Mouse (Mus musculus) liver, embryonic 13.5 days (tissue): ENCODE data around the gene Agap1. TPM values are rescaled to one million over a fixed set of nuclear protein-coding genes. Genes with fewer than 3 reads are reported as not detected.
A peak's percentile ranks its signal among the peaks of the same experiment; 100 is the strongest.

Source experiments
- ATAC-seq: fragments of 200-750 bp; cut with Nextera tagmentation; 2 replicates; pipeline ENCODE4 v1.8.0; 2017; ENCODE audit warnings: low read depth, mild to moderate bottlenecking, moderate number of reproducible peaks, moderate library complexity
- DNase-seq: peaks from one replicate; pipeline ENCODE4 v3.0.0; 2022
- H3K27ac ChIP-seq: fragments of 300-500 bp; sonication (generic); 2 replicates; pipeline ENCODE4 v1.5.1; 2015; ENCODE audit warnings: moderate library complexity, mild to moderate bottlenecking, inconsistent platforms
- H3K27me3 ChIP-seq: fragments of 300-500 bp; sonication (generic); 2 replicates; pipeline ENCODE4 v1.6.1; 2015; ENCODE audit warnings: mild to moderate bottlenecking, inconsistent platforms
- H3K36me3 ChIP-seq: fragments of 300-500 bp; sonication (generic); 2 replicates; pipeline ENCODE4 v1.6.1; 2015; ENCODE audit warnings: mild to moderate bottlenecking, inconsistent platforms
- H3K4me1 ChIP-seq: fragments of 300-500 bp; sonication (generic); replicated peaks from 2 replicates; pipeline ENCODE4 v1.6.1; 2015; ENCODE audit warnings: inconsistent platforms
- H3K4me2 ChIP-seq: fragments of 300-500 bp; sonication (generic); 2 replicates; pipeline ENCODE4 v1.6.1; 2015; ENCODE audit warnings: inconsistent platforms, mild to moderate bottlenecking, moderate library complexity
- H3K4me3 ChIP-seq: fragments of 300-500 bp; sonication (generic); replicated peaks from 2 replicates; pipeline ENCODE4 v1.5.1; 2015; ENCODE audit warnings: mild to moderate bottlenecking, inconsistent platforms
- H3K9ac ChIP-seq: fragments of 300-500 bp; sonication (generic); 2 replicates; pipeline ENCODE4 v1.6.1; 2015; ENCODE audit warnings: mild to moderate bottlenecking, inconsistent platforms
- H3K9me3 ChIP-seq: fragments of 300-500 bp; sonication (generic); replicated peaks from 2 replicates; pipeline ENCODE4 v1.6.1; 2016; ENCODE audit warnings: inconsistent platforms
- WGBS: fragments of 180-500 bp; shearing (Covaris S2); methylation state at CpG from one replicate; pipeline ENCODE4 v1.1.7; 2015; ENCODE audit not compliant: insufficient replicate concordance; 5-methylcytosine and 5-hydroxymethylcytosine counted together
- polyA plus RNA-seq: library from polyadenylated mRNA; unstranded; fragments of >200 nt; fragmentation: Nextera tagmentation; extraction: Ambion mirVana; gene quantifications from 2 replicates; pipeline ENCODE4 v1.2.1, GENCODE M21; 2015

Gene Agap1
- polyA plus RNA-seq, 1 experiment from 2014 or later, result 1.2 TPM

DNA sequence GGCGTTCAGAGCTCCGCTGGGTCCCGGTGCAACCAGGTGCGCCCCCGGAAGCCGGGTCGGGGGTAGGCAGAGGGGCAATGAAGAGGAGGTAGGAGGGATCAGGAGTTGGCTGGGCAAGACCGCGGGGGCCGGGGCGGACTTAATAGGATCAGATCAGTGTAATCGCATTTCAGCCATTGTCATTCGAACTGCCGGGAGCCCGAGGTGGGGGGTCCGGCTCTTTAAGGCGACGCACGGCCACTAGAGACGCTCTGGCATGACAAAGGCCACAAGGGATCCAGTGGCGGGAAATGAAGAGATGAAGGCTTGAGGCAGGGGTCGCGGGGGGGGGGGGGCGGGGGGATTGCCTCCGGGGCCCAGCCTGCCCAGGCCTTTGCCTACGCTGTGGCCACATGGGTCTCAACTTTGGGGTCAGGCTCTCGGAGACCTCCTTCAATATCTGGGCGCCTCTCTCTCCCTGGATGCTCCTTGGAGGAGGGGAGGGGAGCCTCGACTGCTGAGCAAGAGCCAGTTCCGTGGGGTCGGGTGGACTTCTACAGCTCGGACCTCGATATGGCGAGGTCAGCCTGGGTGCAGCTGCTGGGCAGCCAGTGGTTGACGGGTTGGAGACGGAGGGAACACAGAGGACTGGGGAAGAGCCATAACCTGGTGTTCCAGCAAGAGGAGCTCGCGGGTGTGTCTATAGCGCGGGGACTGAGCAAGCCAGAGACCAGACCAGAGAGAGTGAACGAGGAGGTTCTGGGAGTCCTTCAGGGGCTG, 468.5 kb downstream of the Agap1 start:
- Histone ChIP-seq H3K4me1 (peaks cover 10% of the 10 kb centered on the region; the same call in 1 of the 2 replicates), H3K4me2 (peak overlapping the region; percentile 38), H3K27me3 (peaks cover 85% of the 10 kb centered on the region), H3K4me3 (no peak overlapping the region), H3K27ac (no peak overlapping the region), H3K36me3 (no peaks in the 10 kb centered on the region), H3K9ac (no peak overlapping the region), H3K9me3 (no peaks in the 10 kb centered on the region)
- ATAC-seq, result no peak
- WGBS, result 3% methylated on average over 36 of the region's 41 CpGs
- DNase-seq, result no peak

- Histone ChIP-seq H3K9me3 (no peaks in the 10 kb centered on the region), H3K27ac (no peak overlapping the region), H3K9ac (no peak overlapping the region), H3K4me2 (0 out of 2 replicates have a peak overlapping the region, but pooled peaks have one; percentile 38), H3K36me3 (no peaks in the 10 kb centered on the region), H3K4me3 (no peak overlapping the region), H3K27me3 (peaks cover 89% of the 10 kb centered on the region), H3K4me1 (peaks cover 10% of the 10 kb centered on the region; the same call in 1 of the 2 replicates)
- WGBS, result 16% methylated on average over 14 of the region's 14 CpGs
- DNase-seq (no peak), ATAC-seq (no peak)
Measured at GRCm38 (mm10) chr1:89923642-89924020, 469.0 kb downstream of the Agap1 start.

DNA sequence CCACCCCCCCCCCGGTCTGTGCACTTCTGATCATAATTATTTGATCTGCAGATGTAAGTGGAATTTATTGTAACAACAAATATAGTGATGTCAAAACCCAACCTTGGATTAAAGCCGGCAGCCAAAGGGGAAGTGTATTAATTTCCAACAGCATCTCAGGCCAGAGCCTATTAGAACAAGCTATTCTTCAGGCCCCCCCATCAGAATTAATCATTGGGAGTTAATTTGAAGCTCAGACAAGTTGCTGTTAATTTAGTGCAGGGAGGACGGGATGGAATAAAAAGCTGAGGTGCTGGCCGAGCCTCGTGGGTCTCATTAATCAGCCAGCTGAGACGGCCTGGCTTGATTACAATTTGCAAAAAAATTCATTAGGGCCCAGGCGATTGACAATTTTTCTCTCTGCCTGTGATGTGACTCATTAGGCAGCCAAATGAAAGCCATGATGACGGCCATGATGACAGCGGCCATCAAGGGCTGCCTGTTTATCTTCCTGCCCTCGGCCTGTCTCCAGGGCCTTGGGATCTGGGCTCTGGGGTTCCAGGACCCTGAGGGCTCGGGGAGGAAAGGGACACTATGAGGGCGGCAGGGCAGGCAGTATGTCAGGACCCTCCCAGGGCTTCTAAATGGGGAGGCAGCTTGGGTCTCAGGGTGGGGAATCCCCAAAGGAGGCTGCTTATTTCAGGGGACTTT, 471.0 kb downstream of the Agap1 start:
- H3K4me2 ChIP-seq, result no peak overlapping the region
- no peak overlapping the region for H3K4me3 ChIP-seq
- no peak overlapping the region for H3K9ac ChIP-seq
- no peaks in the 10 kb centered on the region for H3K9me3 ChIP-seq
- no peak overlapping the region for H3K27ac ChIP-seq
- peaks cover 18% of the 10 kb centered on the region for H3K4me1 ChIP-seq
- H3K27me3 ChIP-seq, result peaks cover 100% of the 10 kb centered on the region
- no peak for DNase-seq
- no peak for ATAC-seq
- no peaks in the 10 kb centered on the region for H3K36me3 ChIP-seq
- WGBS, result 55% methylated on average over 12 of the region's 12 CpGs

GRCm38 (mm10) chr1:89926583-89927060, 472.0 kb downstream of the Agap1 start:
- Histone ChIP-seq H3K9ac (no peak overlapping the region), H3K27ac (no peak overlapping the region), H3K4me3 (peak overlapping the region; percentile 35), H3K27me3 (peaks cover 100% of the 10 kb centered on the region), H3K4me2 (peak overlapping the region; percentile 56), H3K4me1 (peaks cover 28% of the 10 kb centered on the region), H3K36me3 (no peaks in the 10 kb centered on the region), H3K9me3 (no peaks in the 10 kb centered on the region)
- WGBS, result 33% methylated on average over 9 of the region's 9 CpGs
- no peak for DNase-seq
- no peak for ATAC-seq

GRCm38 (mm10) chr1:89927061-89927661, 472.6 kb downstream of the Agap1 start:
- ATAC-seq (no peak), DNase-seq (no peak)
- Histone ChIP-seq H3K36me3 (no peaks in the 10 kb centered on the region), H3K9ac (no peak overlapping the region), H3K9me3 (no peaks in the 10 kb centered on the region), H3K27ac (no peak overlapping the region), H3K4me2 (peak overlapping the region; percentile 56), H3K4me3 (peak overlapping the region; percentile 35), H3K4me1 (peaks cover 28% of the 10 kb centered on the region), H3K27me3 (peaks cover 100% of the 10 kb centered on the region)
- 1% methylated on average over 36 of the region's 36 CpGs for WGBS

- DNase-seq (no peak), ATAC-seq (no peak)
- H3K4me3 ChIP-seq, result peak overlapping the region; percentile 14
- no peak overlapping the region for H3K9ac ChIP-seq
- 19% methylated on average over 25 of the region's 25 CpGs for WGBS
- H3K9me3 ChIP-seq, result no peaks in the 10 kb centered on the region
- peaks cover 25% of the 10 kb centered on the region for H3K4me1 ChIP-seq
- H3K27ac ChIP-seq, result no peak overlapping the region
- H3K4me2 ChIP-seq, result peak overlapping the region; percentile 9; the same call in 1 of the 2 replicates
- H3K36me3 ChIP-seq, result no peaks in the 10 kb centered on the region
- H3K27me3 ChIP-seq, result peaks cover 100% of the 10 kb centered on the region
Measured at GRCm38 (mm10) chr1:89928676-89929075, 474.1 kb downstream of the Agap1 start.

- H3K9ac ChIP-seq, result no peak overlapping the region
- peak overlapping the region; percentile 14 for H3K4me3 ChIP-seq
- DNase-seq, result no peak
- no peak for ATAC-seq
- no peaks in the 10 kb centered on the region for H3K36me3 ChIP-seq
- peaks cover 100% of the 10 kb centered on the region for H3K27me3 ChIP-seq
- H3K4me2 ChIP-seq, result peak overlapping the region; percentile 9; the same call in 1 of the 2 replicates
- peaks cover 25% of the 10 kb centered on the region for H3K4me1 ChIP-seq
- WGBS, result 0% methylated on average over 6 of the region's 6 CpGs
- H3K9me3 ChIP-seq, result no peaks in the 10 kb centered on the region
- no peak overlapping the region for H3K27ac ChIP-seq
Measured at GRCm38 (mm10) chr1:89929181-89929580, 474.6 kb downstream of the Agap1 start.

- ATAC-seq, result no peak
- peak overlapping the region; percentile 67 for H3K4me2 ChIP-seq
- H3K9me3 ChIP-seq, result no peaks in the 10 kb centered on the region
- no peak overlapping the region; the same call in 1 of the 2 replicates for H3K9ac ChIP-seq
- under 1% methylated on average over 55 of the region's 55 CpGs for WGBS
- peaks cover 25% of the 10 kb centered on the region for H3K4me1 ChIP-seq
- peak overlapping the region; percentile 50 for H3K4me3 ChIP-seq
- no peaks in the 10 kb centered on the region for H3K36me3 ChIP-seq
- H3K27me3 ChIP-seq, result peaks cover 100% of the 10 kb centered on the region
- no peak for DNase-seq
- no peak overlapping the region for H3K27ac ChIP-seq
Measured at GRCm38 (mm10) chr1:89929721-89930505, 475.3 kb downstream of the Agap1 start.

DNA sequence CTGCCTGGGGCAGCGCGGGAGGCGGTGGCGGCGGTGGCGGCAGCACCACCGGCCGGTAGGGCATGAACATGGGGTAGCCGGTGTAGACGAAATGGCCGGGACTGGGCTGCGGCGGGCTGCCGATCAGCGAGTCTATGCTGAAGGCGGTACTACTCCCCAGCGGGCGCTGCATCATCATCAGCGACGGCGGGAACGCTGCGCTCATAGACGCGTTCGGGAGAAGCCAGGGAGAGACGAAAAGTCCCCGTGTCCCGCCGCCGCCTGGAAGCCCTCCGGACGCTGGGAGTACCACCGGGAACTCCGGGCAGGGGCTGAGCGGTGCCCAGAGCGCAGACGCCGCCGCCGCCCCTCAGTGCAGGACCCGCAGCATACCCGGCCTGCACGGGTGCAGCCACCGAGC, 475.9 kb downstream of the Agap1 start:
- peaks cover 25% of the 10 kb centered on the region for H3K4me1 ChIP-seq
- no peaks in the 10 kb centered on the region for H3K36me3 ChIP-seq
- no peak overlapping the region for H3K27ac ChIP-seq
- H3K9me3 ChIP-seq, result no peaks in the 10 kb centered on the region
- DNase-seq, result no peak
- WGBS, result under 1% methylated on average over 44 of the region's 45 CpGs
- peak overlapping the region; percentile 22; the same call in 1 of the 2 replicates for H3K9ac ChIP-seq
- peaks cover 100% of the 10 kb centered on the region for H3K27me3 ChIP-seq
- ATAC-seq, result no peak
- H3K4me3 ChIP-seq, result peak overlapping the region; percentile 50
- peak overlapping the region; percentile 67 for H3K4me2 ChIP-seq

GRCm38 (mm10) chr1:89931120-89931519, 476.5 kb downstream of the Agap1 start, which contains the start of gene Gbx2:
Gbx2 (minus strand) TSS chr1:89931179.
- Histone ChIP-seq H3K4me3 (peak within 1 kb of the TSS; percentile 50), H3K9me3 (no peaks in the 10 kb centered on the region), H3K36me3 (no peaks in the 10 kb centered on the region), H3K9ac (peak within 1 kb of the TSS; percentile 22; the same call in 1 of the 2 replicates), H3K4me1 (peaks cover 25% of the 10 kb centered on the region), H3K27ac (no peak within 1 kb of the TSS), H3K27me3 (peaks cover 100% of the 10 kb centered on the region), H3K4me2 (peak within 1 kb of the TSS; percentile 67)
- DNase-seq (peak; percentile 50), ATAC-seq (peak; percentile 31; the same call in 1 of the 2 replicates)
- 1% methylated on average over 33 of the region's 33 CpGs for WGBS
